Mouse (Mus musculus) ES-E14 (cell line): ENCODE results near the gene Tbc1d10a. TPM values are rescaled to one million over a fixed set of nuclear protein-coding genes. Genes with fewer than 3 reads are reported as not detected.

Source experiments
- DNase-seq: peaks from one replicate; pipeline ENCODE4 v3.0.0-alpha.2; 2013; ENCODE audit warnings: low read depth, low spot score
- H3K27ac ChIP-seq: 2 replicates; pipeline ENCODE4 v1.5.1; 2012; ENCODE audit warnings: low read depth, mild to moderate bottlenecking, low read length, moderate library complexity, mixed read lengths; ENCODE audit not compliant: poor library complexity, insufficient read depth, severe bottlenecking
- H3K36me3 ChIP-seq: 2 replicates; pipeline ENCODE4 v1.6.1; 2012; ENCODE audit warnings: mild to moderate bottlenecking, low read length, moderate library complexity, mixed read lengths; ENCODE audit not compliant: control insufficient read depth, poor library complexity, insufficient read depth, severe bottlenecking
- H3K4me1 ChIP-seq, 2 experiments: fragments of 150-350 bp in 1 of 2; sonication (generic) in 1 of 2; 2 replicates each; pipeline ENCODE4 v1.6.1; 2012; ENCODE audit warnings: low read length in 2 of 2, mild to moderate bottlenecking in 1 of 2, mixed read lengths in 1 of 2; ENCODE audit not compliant: control insufficient read depth in 2 of 2, insufficient read depth in 2 of 2, poor library complexity in 1 of 2
- H3K4me3 ChIP-seq, 2 experiments: fragments of 150-350 bp in 1 of 2; sonication (generic) in 1 of 2; 2 replicates each; pipeline ENCODE4 v1.5.1; 2012; ENCODE audit warnings: low read length in 2 of 2, low read depth in 1 of 2, mild to moderate bottlenecking in 1 of 2, mixed read lengths in 1 of 2; ENCODE audit not compliant: insufficient read depth in 1 of 2, poor library complexity in 1 of 2, severe bottlenecking in 1 of 2
- H3K9ac ChIP-seq: 2 replicates; pipeline ENCODE4 v1.6.1; 2012; ENCODE audit warnings: low read depth, mild to moderate bottlenecking, low read length, mixed read lengths; ENCODE audit not compliant: poor library complexity, insufficient read depth, severe bottlenecking
- H3K9me3 ChIP-seq: fragments of 150-350 bp; sonication (generic); 2 replicates; pipeline ENCODE4 v1.6.1; 2012; ENCODE audit warnings: low read depth, mild to moderate bottlenecking, low read length; ENCODE audit not compliant: control insufficient read depth, insufficient read depth
- CHD2 ChIP-seq: IDR thresholded peaks from 2 replicates; pipeline ENCODE4 v1.6.1; 2014; ENCODE audit warnings: mild to moderate bottlenecking, low read depth, low read length, inconsistent platforms
- HCFC1 ChIP-seq: IDR thresholded peaks from 2 replicates; pipeline ENCODE4 v1.6.1; 2012; ENCODE audit warnings: low read length, inconsistent platforms, borderline replicate concordance; ENCODE audit not compliant: insufficient read depth
- MAFK ChIP-seq: IDR thresholded peaks from 2 replicates; pipeline ENCODE4 v1.6.1; 2014; ENCODE audit warnings: mild to moderate bottlenecking, low read depth, low read length, inconsistent platforms; ENCODE audit not compliant: insufficient read depth
- ZC3H11A ChIP-seq: IDR thresholded peaks from 2 replicates; pipeline ENCODE4 v1.6.1; 2012; ENCODE audit warnings: low read depth, mild to moderate bottlenecking, inconsistent platforms, low read length, borderline replicate concordance
- ZNF384 ChIP-seq: IDR thresholded peaks from 2 replicates; pipeline ENCODE4 v1.6.1; 2012; ENCODE audit warnings: low read depth, low read length, inconsistent platforms
- in situ Hi-C, 2 experiments: fragments of 600-800 bp; cut with MboI; formaldehyde crosslinking; loops; one replicate each; pipeline ENCODE4 v1.15.1; 2025; ENCODE audit warnings: low sequenced_read_pairs in 2 of 2, inconsistent platforms in 1 of 2; ENCODE audit not compliant: unreplicated experiment in 2 of 2
- total RNA-seq: library from RNA; depleted of rRNA; stranded (reverse); fragments of 300-350 nt; gene quantifications from 2 replicates; pipeline ENCODE4 v1.2.3, GENCODE M21; 2012

The Tbc1d10a gene
- total RNA-seq, 1 experiment = 40.9 TPM

DNA sequence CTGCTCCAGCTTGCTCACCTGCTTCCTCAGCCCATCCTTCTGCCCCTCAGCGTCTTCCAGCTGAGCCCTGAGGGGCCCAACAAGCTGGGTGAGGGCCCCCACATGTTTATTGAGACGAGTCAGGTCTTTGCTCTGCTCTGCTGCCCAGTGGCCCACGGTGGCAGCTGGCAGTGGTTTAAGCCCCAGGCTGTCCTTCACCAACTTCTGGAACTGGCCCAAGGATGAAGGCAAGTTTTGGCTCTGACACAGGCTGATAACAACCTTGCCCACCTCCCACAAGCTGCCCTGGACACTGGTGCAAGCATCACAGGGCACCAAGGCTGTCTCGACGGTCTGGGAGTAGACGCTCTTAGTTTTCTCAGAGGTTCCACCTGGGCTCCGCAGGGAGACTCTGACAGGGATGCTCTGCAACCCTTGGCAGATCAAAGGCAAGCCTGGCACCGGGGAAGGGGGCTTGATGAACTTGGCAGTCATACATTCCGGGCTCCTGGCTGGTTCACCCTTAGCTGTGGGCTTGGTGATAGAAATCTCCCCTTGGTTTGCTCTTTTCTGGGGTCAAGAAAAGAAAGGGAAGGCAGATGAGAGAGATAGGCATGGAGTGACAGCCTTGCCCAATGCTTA is 37.9 kb upstream of the Tbc1d10a start:
- TF ChIP-seq MAFK (no peak), ZNF384 (no peak), HCFC1 (no peak), CHD2 (no peak), ZC3H11A (no peak)
- in situ Hi-C loops = no loop called here
- Histone ChIP-seq H3K27ac (no peak overlapping the region), H3K9ac (no peak overlapping the region), H3K4me1 (no peaks in the 10 kb centered on the region), H3K4me3 (no peak overlapping the region), H3K36me3 (no peaks in the 10 kb centered on the region), H3K9me3 (no peaks in the 10 kb centered on the region)
- no peak for DNase-seq

DNA sequence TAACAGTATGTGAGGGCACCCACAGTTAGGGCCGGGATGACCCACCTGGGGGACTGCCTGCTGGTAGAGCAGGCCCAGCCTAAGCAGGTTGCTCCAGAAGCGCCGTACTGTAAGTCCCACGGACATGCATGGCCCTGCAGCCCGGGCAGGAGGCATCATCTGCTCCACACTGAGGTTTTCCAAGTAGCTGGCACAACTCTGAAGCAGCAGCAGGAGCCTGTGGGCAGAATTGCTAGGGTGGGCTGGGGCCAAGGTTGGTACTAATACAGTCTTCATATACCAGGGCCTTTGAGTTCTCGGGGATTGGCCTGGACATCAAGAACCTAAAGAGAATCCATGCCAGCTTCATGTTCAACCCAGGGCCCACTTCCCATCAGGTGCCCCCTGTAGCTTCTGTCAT is 36.7 kb upstream of the Tbc1d10a start:
- in situ Hi-C loops = no loop called here
- DNase-seq = no peak
- no peaks in the 10 kb centered on the region for H3K4me1 ChIP-seq
- no peak for TF ChIP-seq ZC3H11A
- no peak for TF ChIP-seq ZNF384
- no peak for TF ChIP-seq MAFK
- no peak overlapping the region for H3K9ac ChIP-seq
- H3K4me3 ChIP-seq = no peak overlapping the region
- no peaks in the 10 kb centered on the region for H3K9me3 ChIP-seq
- H3K27ac ChIP-seq = no peak overlapping the region
- H3K36me3 ChIP-seq = no peaks in the 10 kb centered on the region

DNA sequence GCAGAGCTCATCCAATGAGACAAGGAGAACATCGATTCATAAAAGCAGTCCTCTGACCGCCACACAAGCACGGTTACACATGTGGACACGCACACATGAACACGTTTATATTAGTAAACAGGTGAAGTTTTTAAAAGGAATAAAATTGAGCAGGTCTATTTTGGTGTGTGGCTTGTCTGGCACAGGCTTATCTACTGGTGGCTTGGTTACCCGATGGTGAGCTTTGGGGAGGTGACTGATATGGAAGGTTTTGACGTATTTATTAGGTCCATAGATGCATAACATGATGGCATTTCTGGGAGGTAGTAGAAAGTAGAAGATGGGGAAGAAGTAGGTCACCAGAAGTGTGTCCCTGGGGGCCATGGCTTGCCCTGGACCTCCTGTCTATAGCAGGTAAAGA is 32.9 kb upstream of the Tbc1d10a start:
- H3K9ac ChIP-seq = no peak overlapping the region
- TF ChIP-seq ZNF384 (no peak), MAFK (no peak), HCFC1 (no peak), CHD2 (no peak), ZC3H11A (no peak)
- no peaks in the 10 kb centered on the region for H3K36me3 ChIP-seq
- DNase-seq = no peak
- no peaks in the 10 kb centered on the region for H3K9me3 ChIP-seq
- H3K4me1 ChIP-seq = no peaks in the 10 kb centered on the region
- in situ Hi-C loops = no loop called here
- H3K4me3 ChIP-seq = no peak overlapping the region
- H3K27ac ChIP-seq = no peak overlapping the region

DNA sequence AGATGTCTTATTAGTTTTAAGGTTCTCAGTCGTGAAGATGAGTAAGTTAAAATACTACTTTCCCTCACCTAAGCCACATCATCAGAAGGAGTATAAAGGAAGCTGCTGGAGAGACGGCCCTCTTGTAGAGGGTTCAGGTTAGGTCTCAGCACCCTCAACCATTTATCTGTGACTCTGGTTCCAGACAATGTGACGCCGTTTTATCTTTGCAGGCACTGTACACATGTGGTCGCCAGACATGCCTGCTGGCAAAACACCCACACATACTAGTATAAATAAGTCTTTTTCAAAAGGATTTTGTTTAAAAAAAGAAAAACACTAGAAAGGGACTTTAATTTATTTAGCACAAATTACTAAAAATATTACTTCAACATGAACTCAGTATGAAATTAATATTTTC is 30.9 kb upstream of the Tbc1d10a start:
- Histone ChIP-seq H3K4me3 (no peak overlapping the region), H3K9me3 (no peaks in the 10 kb centered on the region), H3K27ac (no peak overlapping the region), H3K9ac (no peak overlapping the region), H3K4me1 (no peaks in the 10 kb centered on the region), H3K36me3 (no peaks in the 10 kb centered on the region)
- no peak for DNase-seq
- no peak for TF ChIP-seq ZC3H11A
- no peak for TF ChIP-seq CHD2
- TF ChIP-seq MAFK = no peak
- in situ Hi-C loops = no loop called here

DNA sequence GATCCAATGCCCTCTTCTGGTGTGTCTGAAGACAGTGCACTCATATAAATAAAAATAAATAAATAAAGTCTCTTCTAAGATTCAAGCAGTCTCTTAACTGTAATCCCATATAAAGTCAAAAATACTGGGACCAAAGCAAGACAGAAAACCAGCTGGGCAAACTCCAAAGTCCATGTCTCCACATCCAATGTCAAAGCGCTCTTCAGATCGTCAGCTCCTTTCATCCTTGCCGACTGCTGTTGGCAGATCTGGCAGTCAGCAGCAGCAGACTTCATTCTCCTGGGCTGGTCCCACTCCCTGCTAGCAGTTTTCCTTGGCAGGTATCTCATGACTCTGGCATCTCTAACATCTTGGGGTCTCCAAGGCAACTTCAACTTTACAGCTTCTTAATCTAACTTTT is 27.9 kb upstream of the Tbc1d10a start:
- Histone ChIP-seq H3K9ac (no peak overlapping the region), H3K9me3 (no peaks in the 10 kb centered on the region), H3K4me1 (peaks cover 0 to 2% of the 10 kb centered on the region in 2 experiments; a peak in 1 of 4 replicates), H3K27ac (no peak overlapping the region), H3K4me3 (no peak overlapping the region), H3K36me3 (peaks cover 18% of the 10 kb centered on the region)
- no peak for DNase-seq
- TF ChIP-seq MAFK (no peak), HCFC1 (no peak), ZNF384 (no peak), CHD2 (no peak), ZC3H11A (no peak)
- in situ Hi-C loops = no loop called here
